Mouse (Mus musculus) kidney, postnatal 25 days (tissue): ENCODE results near the gene Dgcr2.

Experiments used
- DNase-seq, 2 experiments: peaks; one replicate each; pipeline ENCODE4 v3.0.0; 2021; ENCODE audit warnings: mixed read lengths in 2 of 2

The Dgcr2 gene

GRCm38 (mm10) chr16:17848431-17848830, 49.9 kb downstream of the Dgcr2 start:
- no peak for DNase-seq

GRCm38 (mm10) chr16:17843701-17844365, 54.5 kb downstream of the Dgcr2 start:
- DNase-seq: peak in 1 of 2 experiments; percentile 22

- DNase-seq: no peak
Observed at GRCm38 (mm10) chr16:17842437-17842836, 55.9 kb downstream of the Dgcr2 start.

GRCm38 (mm10) chr16:17839976-17840375, 58.4 kb downstream of the Dgcr2 start:
- DNase-seq: no peak

- DNase-seq: peak; percentile 41 to 65
Observed at GRCm38 (mm10) chr16:17838051-17838450, 60.3 kb downstream of the Dgcr2 start, which contains the start of gene Car15. Gene Car15 (minus strand): TSS chr16:17838364.

- DNase-seq: peak; percentile 38 to 61
Observed at GRCm38 (mm10) chr16:17835481-17835880, 62.9 kb downstream of the Dgcr2 start.

- no peak for DNase-seq
Observed at GRCm38 (mm10) chr16:17834543-17834942, 63.8 kb downstream of the Dgcr2 start.

- DNase-seq: no peak
Observed at GRCm38 (mm10) chr16:17833681-17834399, 64.5 kb downstream of the Dgcr2 start.

GRCm38 (mm10) chr16:17833321-17833680, 65.1 kb downstream of the Dgcr2 start:
- DNase-seq: no peak

GRCm38 (mm10) chr16:17832821-17833220, 65.5 kb downstream of the Dgcr2 start, which contains the start of gene B830017H08Rik:
Gene B830017H08Rik (plus strand): TSS chr16:17833121.
- DNase-seq: no peak

- DNase-seq: no peak
Observed at GRCm38 (mm10) chr16:17831781-17832180, 66.6 kb downstream of the Dgcr2 start.

GRCm38 (mm10) chr16:17830385-17831178, 67.8 kb downstream of the Dgcr2 start:
- peak; percentile 45 to 85 for DNase-seq

GRCm38 (mm10) chr16:17828867-17829266, 69.5 kb downstream of the Dgcr2 start:
- DNase-seq: peak; percentile 74 to 87

- no peak for DNase-seq
Observed at GRCm38 (mm10) chr16:17828229-17828628, 70.1 kb downstream of the Dgcr2 start.

- DNase-seq: peak in 1 of 2 experiments; percentile 54
Observed at GRCm38 (mm10) chr16:17826500-17826899, 71.9 kb downstream of the Dgcr2 start.

GRCm38 (mm10) chr16:17816528-17816927, 81.8 kb downstream of the Dgcr2 start:
- DNase-seq: no peak

- peak; percentile 70 to 77 for DNase-seq
Observed at GRCm38 (mm10) chr16:17815411-17816402, 82.7 kb downstream of the Dgcr2 start.

GRCm38 (mm10) chr16:17813173-17813572, 85.2 kb downstream of the Dgcr2 start:
- DNase-seq: peak in 1 of 2 experiments; percentile 30

GRCm38 (mm10) chr16:17812120-17812519, 86.2 kb downstream of the Dgcr2 start:
- DNase-seq: peak; percentile 38 to 58

GRCm38 (mm10) chr16:17809711-17810110, 88.7 kb downstream of the Dgcr2 start:
- DNase-seq: peak; percentile 38 to 49

- no peak for DNase-seq
Observed at GRCm38 (mm10) chr16:17809125-17809524, 89.2 kb downstream of the Dgcr2 start.
